10 mouse cellular contexts compared by ENCODE assay signal in the genomic region with DNA sequence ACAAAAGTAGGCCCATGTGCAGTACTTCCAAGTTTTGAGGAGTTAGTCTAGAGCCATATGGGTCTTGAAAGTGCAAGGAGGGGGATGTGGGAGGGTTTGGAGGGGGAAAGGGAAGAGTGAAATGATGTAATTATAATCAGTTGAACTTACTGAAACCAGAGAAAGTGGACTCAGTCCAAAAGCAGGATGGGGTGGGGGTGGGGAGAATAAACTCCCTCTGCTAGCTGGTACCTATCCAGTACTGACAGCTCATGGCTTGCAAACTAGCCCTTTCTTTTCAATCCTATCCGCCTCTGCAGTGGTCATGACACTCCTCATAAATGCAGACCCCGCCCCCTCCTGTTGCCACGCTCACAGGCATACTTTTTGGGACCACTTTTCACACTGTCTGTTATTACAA.
DNase-seq lines count a peak whose midpoint lies in the region; ATAC-seq and TF ChIP-seq lines count a peak whose summit lies in the region.
"Had no signal": no experiment of that assay in that cellular context is flagged by ENCODE, and none has a peak within 500 bp of the region (broad histone marks: within the 10 kb centered on the region; RNA-seq: fewer than 3 reads in every experiment).

No protein-coding gene starts in this region.

- H3K4me1 ChIP-seq in forebrain, embryonic 15.5 days, result no peaks in the 10 kb centered on the region
- no peaks in the 10 kb centered on the region for H3K4me1 ChIP-seq in forebrain, embryonic 11.5 days (replicated peaks; ENCODE audit: control insufficient read depth, insufficient read depth, low read length)
- no peaks in the 10 kb centered on the region for H3K4me1 ChIP-seq in lung, postnatal 0 days (ENCODE audit: insufficient read depth, low read depth, low read length)
- H3K4me1 ChIP-seq in lung, adult 2 months (ENCODE audit: control insufficient read depth, insufficient read depth, low read length), result peaks cover 2% of the 10 kb centered on the region
- no peaks in the 10 kb centered on the region for H3K4me1 ChIP-seq in stomach, embryonic 16.5 days (ENCODE audit: control insufficient read depth, insufficient read depth, low read length)

- DNase-seq in forebrain, embryonic 11.5 days (ENCODE audit: low spot score), result no peak
- peak; percentile 10 for DNase-seq in lung, postnatal 0 days (ENCODE audit: low spot score)
- no peak for DNase-seq in lung, adult 2 months
- DNase-seq in fibroblast of lung, adult 2 months (ENCODE audit: low read depth), result peak; percentile 25
- no peak for DNase-seq in thymus, adult 18-20 months
- DNase-seq: gastrocnemius, postnatal 10 days; kidney, adult 8-10 months had no signal

- no peak overlapping the region for H3K4me2 ChIP-seq in forebrain, embryonic 15.5 days (replicated peaks)
- H3K4me2 ChIP-seq in forebrain, embryonic 11.5 days (ENCODE audit: low read depth, low read length, severe bottlenecking), result no peak overlapping the region
- H3K4me2 ChIP-seq in lung, postnatal 0 days (replicated peaks; ENCODE audit: low read depth, low read length), result no peak overlapping the region
- H3K4me2 ChIP-seq in stomach, embryonic 16.5 days (ENCODE audit: low read depth, low read length), result no peak overlapping the region

- no peak overlapping the region for H3K27ac ChIP-seq in forebrain, embryonic 15.5 days (replicated peaks)
- H3K27ac ChIP-seq in forebrain, embryonic 11.5 days (ENCODE audit: low read depth, low read length), result no peak overlapping the region
- H3K27ac ChIP-seq in lung, postnatal 0 days (ENCODE audit: low read length), result no peak overlapping the region
- peak overlapping the region; percentile 23; the same call in 1 of the 2 replicates for H3K27ac ChIP-seq in stomach, embryonic 16.5 days (ENCODE audit: low read length)

- no peak for TF ChIP-seq POLR2A in lung, adult 2 months (IDR thresholded peaks at IDR 0.05; ENCODE audit: borderline replicate concordance, extremely low read depth, low read depth, low read length)

- 51% methylated on average over 3 of the region's 3 CpGs for WGBS in forebrain, embryonic 15.5 days
- WGBS in forebrain, embryonic 11.5 days, result 88% methylated on average over 3 of the region's 3 CpGs
- WGBS in lung, postnatal 0 days, result 66% methylated on average over 3 of the region's 3 CpGs
- WGBS in lung, adult 2 months, result 75% methylated on average over 3 of the region's 3 CpGs
- 64% methylated on average over 3 of the region's 3 CpGs for WGBS in stomach, embryonic 16.5 days

- ATAC-seq in forebrain, embryonic 15.5 days (replicated peaks), result peak; percentile 67
- ATAC-seq in forebrain, embryonic 11.5 days (replicated peaks; ENCODE audit: low FRiP score), result no peak
- ATAC-seq in lung, postnatal 0 days, result peak; percentile 33; the same call in 1 of the 2 replicates
- 0 out of 2 replicates have a peak, but pooled peaks have one; percentile 17 for ATAC-seq in stomach, embryonic 16.5 days (ENCODE audit: insufficient read depth, low FRiP score)
- ATAC-seq in activated CD4-positive, CD25-positive, alpha-beta regulatory T cell, adult 4 months, result no peak

- H3K4me3 ChIP-seq in forebrain, embryonic 15.5 days, result no peak overlapping the region
- no peak overlapping the region for H3K4me3 ChIP-seq in forebrain, embryonic 11.5 days (ENCODE audit: low read depth, low read length)
- H3K4me3 ChIP-seq in lung, postnatal 0 days (ENCODE audit: low read depth, low read length), result no peak overlapping the region
- no peak overlapping the region for H3K4me3 ChIP-seq in lung, adult 2 months (replicated peaks; ENCODE audit: extremely low read depth, low read depth, low read length)
- H3K4me3 ChIP-seq in stomach, embryonic 16.5 days (replicated peaks; ENCODE audit: low read length), result no peak overlapping the region

- TF ChIP-seq EP300 in lung, postnatal 0 days (IDR thresholded peaks at IDR 0.05), result no peak

- H3K27me3 ChIP-seq in forebrain, embryonic 15.5 days, result no peaks in the 10 kb centered on the region
- H3K27me3 ChIP-seq in forebrain, embryonic 11.5 days (ENCODE audit: control insufficient read depth, insufficient read depth, low read length), result peaks cover 10% of the 10 kb centered on the region
- H3K27me3 ChIP-seq in lung, postnatal 0 days (replicated peaks; ENCODE audit: insufficient read depth, low read length), result no peaks in the 10 kb centered on the region
- H3K27me3 ChIP-seq in stomach, embryonic 16.5 days (ENCODE audit: control insufficient read depth, insufficient read depth, low read length), result no peaks in the 10 kb centered on the region

- no peak for TF ChIP-seq CTCF in lung, postnatal 0 days (IDR thresholded peaks at IDR 0.05)
- no peak for TF ChIP-seq CTCF in lung, adult 2 months (IDR thresholded peaks at IDR 0.05; ENCODE audit: insufficient read depth, low read length)

- no peaks in the 10 kb centered on the region for H3K9me3 ChIP-seq in forebrain, embryonic 15.5 days
- no peaks in the 10 kb centered on the region for H3K9me3 ChIP-seq in forebrain, embryonic 11.5 days (ENCODE audit: control insufficient read depth, low read length)
- H3K9me3 ChIP-seq in lung, postnatal 0 days (ENCODE audit: low read length), result no peaks in the 10 kb centered on the region
- no peaks in the 10 kb centered on the region for H3K9me3 ChIP-seq in stomach, embryonic 16.5 days (replicated peaks; ENCODE audit: control insufficient read depth, low read length)

- no peaks in the 10 kb centered on the region for H3K36me3 ChIP-seq in forebrain, embryonic 15.5 days
- no peaks in the 10 kb centered on the region for H3K36me3 ChIP-seq in forebrain, embryonic 11.5 days (ENCODE audit: control insufficient read depth, insufficient read depth, low read length)
- no peaks in the 10 kb centered on the region for H3K36me3 ChIP-seq in lung, postnatal 0 days (ENCODE audit: insufficient read depth, low read length)
- no peaks in the 10 kb centered on the region for H3K36me3 ChIP-seq in stomach, embryonic 16.5 days (ENCODE audit: control insufficient read depth, insufficient read depth, low read length)

- no peak overlapping the region for H3K9ac ChIP-seq in forebrain, embryonic 15.5 days (replicated peaks)
- no peak overlapping the region for H3K9ac ChIP-seq in forebrain, embryonic 11.5 days (ENCODE audit: low read length)
- no peak overlapping the region for H3K9ac ChIP-seq in lung, postnatal 0 days (replicated peaks; ENCODE audit: low read depth)
- H3K9ac ChIP-seq in stomach, embryonic 16.5 days (ENCODE audit: low read length), result no peak overlapping the region

Comparison
In these comparisons a context has a peak if more than half of its experiments do, and no peak if none do; other contexts are left out.
1. ATAC-seq: peak in forebrain, embryonic 15.5 days (single experiment), lung, postnatal 0 days (single experiment) and stomach, embryonic 16.5 days (single experiment); none in forebrain, embryonic 11.5 days (single experiment) and activated CD4-positive, CD25-positive, alpha-beta regulatory T cell, adult 4 months (single experiment).
2. DNase-seq: peak in lung, postnatal 0 days (single experiment) and fibroblast of lung, adult 2 months (single experiment); none in forebrain, embryonic 11.5 days (single experiment), lung, adult 2 months (single experiment) and thymus, adult 18-20 months (0 of 2).